Mouse (Mus musculus) MEL (cell line): Measurements from ENCODE around the gene Pfn4. TPM values are rescaled to one million over a fixed set of nuclear protein-coding genes. Genes with fewer than 3 reads are reported as not detected.

Source experiments
- DNase-seq: peaks from one replicate; pipeline ENCODE4 v3.0.0; 2011; ENCODE audit warnings: low read depth, low spot score
- H3K27ac ChIP-seq: 2 replicates; pipeline ENCODE4 v1.5.1; 2012; ENCODE audit warnings: low read depth, mild to moderate bottlenecking, control low read depth, low read length, moderate library complexity; ENCODE audit not compliant: control insufficient read depth
- H3K27me3 ChIP-seq, 2 experiments: fragments of 150-350 bp in 1 of 2; sonication (generic) in 1 of 2; 2 replicates each; pipeline ENCODE4 v1.6.1; 2012; ENCODE audit warnings: low read length in 2 of 2, mild to moderate bottlenecking in 2 of 2, improper control_type of control experiment in 1 of 2, moderate library complexity in 1 of 2; ENCODE audit not compliant: insufficient read depth in 2 of 2, control insufficient read depth in 1 of 2
- H3K36me3 ChIP-seq, 2 experiments: 2 replicates each; pipeline ENCODE4 v1.6.1; 2012 to 2014; ENCODE audit warnings: low read length in 2 of 2, improper control_type of control experiment in 1 of 2, inconsistent platforms in 1 of 2, mild to moderate bottlenecking in 1 of 2; ENCODE audit not compliant: insufficient read depth in 2 of 2, control insufficient read depth in 1 of 2
- H3K4me1 ChIP-seq, 2 experiments: fragments of 150-350 bp in 1 of 2; sonication (generic) in 1 of 2; 2 replicates each; pipeline ENCODE4 v1.6.1; 2012; ENCODE audit warnings: low read length in 2 of 2, improper control_type of control experiment in 1 of 2, mild to moderate bottlenecking in 1 of 2; ENCODE audit not compliant: insufficient read depth in 2 of 2, control insufficient read depth in 1 of 2
- H3K4me3 ChIP-seq, 2 experiments: fragments of 150-350 bp in 1 of 2; sonication (generic) in 1 of 2; 2 replicates each; pipeline ENCODE4 v1.5.1; 2012; ENCODE audit warnings: low read depth in 2 of 2, low read length in 2 of 2, mild to moderate bottlenecking in 2 of 2, moderate library complexity in 2 of 2, control low read depth in 1 of 2, improper control_type of control experiment in 1 of 2; ENCODE audit not compliant: control insufficient read depth in 1 of 2, insufficient read depth in 1 of 2
- H3K79me2 ChIP-seq: 2 replicates; pipeline ENCODE4 v1.6.1; 2012; ENCODE audit warnings: mild to moderate bottlenecking, low read length, moderate library complexity; ENCODE audit not compliant: control insufficient read depth, poor library complexity, insufficient read depth
- H3K9ac ChIP-seq: 2 replicates; pipeline ENCODE4 v1.6.1; 2012; ENCODE audit warnings: low read depth, mild to moderate bottlenecking, control low read depth, low read length, moderate library complexity; ENCODE audit not compliant: control insufficient read depth, poor library complexity, severe bottlenecking
- H3K9me3 ChIP-seq: fragments of 150-350 bp; sonication (generic); replicated peaks from 2 replicates; pipeline ENCODE4 v1.6.1; 2012; ENCODE audit warnings: mild to moderate bottlenecking, low read length, improper control_type of control experiment, moderate library complexity; ENCODE audit not compliant: insufficient read depth
- BHLHE40 ChIP-seq: IDR thresholded peaks from 2 replicates; pipeline ENCODE4 v1.6.1; 2012; ENCODE audit warnings: low read depth, mild to moderate bottlenecking, inconsistent platforms, low read length, improper control_type of control experiment, borderline replicate concordance
- CHD1 ChIP-seq: IDR thresholded peaks from 2 replicates; pipeline ENCODE4 v1.6.1; 2012; ENCODE audit warnings: low read depth, mild to moderate bottlenecking, inconsistent platforms, low read length, improper control_type of control experiment
- CHD2 ChIP-seq: IDR thresholded peaks from 2 replicates; pipeline ENCODE4 v1.6.1; 2011; ENCODE audit warnings: low read length, improper control_type of control experiment
- E2F4 ChIP-seq: IDR thresholded peaks from 2 replicates; pipeline ENCODE4 v1.6.1; 2011; ENCODE audit warnings: low read depth, low read length, improper control_type of control experiment, borderline replicate concordance
- EP300 ChIP-seq, 2 experiments: IDR thresholded peaks; 2 replicates each; pipeline ENCODE4 v1.6.1; 2011; ENCODE audit warnings: improper control_type of control experiment in 2 of 2, low read length in 2 of 2, low read depth in 1 of 2, mild to moderate bottlenecking in 1 of 2
- GABPA ChIP-seq: IDR thresholded peaks from 2 replicates; pipeline ENCODE4 v1.6.1; 2012; ENCODE audit warnings: low read depth, mild to moderate bottlenecking, inconsistent platforms, low read length, improper control_type of control experiment, moderate library complexity
- GATA1 ChIP-seq: IDR thresholded peaks from 2 replicates; pipeline ENCODE4 v1.6.1; 2011; ENCODE audit warnings: low read depth, low read length, improper control_type of control experiment
- HCFC1 ChIP-seq: IDR thresholded peaks from 2 replicates; pipeline ENCODE4 v1.6.1; 2012; ENCODE audit warnings: low read depth, mild to moderate bottlenecking, inconsistent platforms, low read length, improper control_type of control experiment, moderate library complexity
- JUND ChIP-seq: IDR thresholded peaks from 2 replicates; pipeline ENCODE4 v1.6.1; 2011; ENCODE audit warnings: low read depth, mild to moderate bottlenecking, improper control_type of control experiment, low read length
- MAFK ChIP-seq: IDR thresholded peaks from 2 replicates; pipeline ENCODE4 v1.6.1; 2011; ENCODE audit warnings: low read depth, mild to moderate bottlenecking, low read length, improper control_type of control experiment, borderline replicate concordance
- MAX ChIP-seq: IDR thresholded peaks from 2 replicates; pipeline ENCODE4 v1.6.1; 2011; ENCODE audit warnings: low read length, improper control_type of control experiment
- MAZ ChIP-seq: IDR thresholded peaks from 2 replicates; pipeline ENCODE4 v1.6.1; 2012; ENCODE audit warnings: low read depth, mild to moderate bottlenecking, inconsistent platforms, low read length, improper control_type of control experiment
- MEF2A ChIP-seq: IDR thresholded peaks from 2 replicates; pipeline ENCODE4 v1.6.1; 2014; ENCODE audit warnings: low read depth, mild to moderate bottlenecking, inconsistent platforms, low read length, improper control_type of control experiment; ENCODE audit not compliant: poor library complexity, insufficient replicate concordance, severe bottlenecking; ENCODE audit errors: extremely low read depth
- MYB ChIP-seq: IDR thresholded peaks from 2 replicates; pipeline ENCODE4 v1.6.1; 2011; ENCODE audit warnings: mild to moderate bottlenecking, low read depth, low read length, improper control_type of control experiment
- NELFE ChIP-seq: IDR thresholded peaks from 2 replicates; pipeline ENCODE4 v1.6.1; 2011; ENCODE audit warnings: low read depth, low read length, improper control_type of control experiment
- NRF1 ChIP-seq: IDR thresholded peaks from 2 replicates; pipeline ENCODE4 v1.6.1; 2014; ENCODE audit warnings: low read depth, mild to moderate bottlenecking, inconsistent platforms, low read length, improper control_type of control experiment, moderate library complexity; ENCODE audit not compliant: poor library complexity, insufficient read depth, severe bottlenecking
- POLR2A ChIP-seq, 2 experiments: IDR thresholded peaks; 2 replicates each; pipeline ENCODE4 v1.6.1; 2011 to 2012; ENCODE audit warnings: low read length in 2 of 2, mild to moderate bottlenecking in 2 of 2, control low read depth in 1 of 2, improper control_type of control experiment in 1 of 2, low read depth in 1 of 2, moderate library complexity in 1 of 2; ENCODE audit not compliant: control insufficient read depth in 1 of 2, insufficient read depth in 1 of 2, poor library complexity in 1 of 2
- RAD21 ChIP-seq: IDR thresholded peaks from 2 replicates; pipeline ENCODE4 v1.6.1; 2011; ENCODE audit warnings: mild to moderate bottlenecking, low read depth, low read length, improper control_type of control experiment
- SIN3A ChIP-seq: IDR thresholded peaks from 2 replicates; pipeline ENCODE4 v1.6.1; 2012; ENCODE audit warnings: low read length, improper control_type of control experiment, inconsistent platforms
- SMC3 ChIP-seq: IDR thresholded peaks from 2 replicates; pipeline ENCODE4 v1.6.1; 2011; ENCODE audit warnings: low read depth, low read length, improper control_type of control experiment
- TBP ChIP-seq: IDR thresholded peaks from 2 replicates; pipeline ENCODE4 v1.8.0; 2011; ENCODE audit warnings: low read depth, low read length, improper control_type of control experiment
- TCF12 ChIP-seq: IDR thresholded peaks from 2 replicates; pipeline ENCODE4 v1.6.1; 2014; ENCODE audit warnings: low read depth, mild to moderate bottlenecking, inconsistent platforms, low read length, improper control_type of control experiment, moderate library complexity
- USF2 ChIP-seq, 2 experiments: IDR thresholded peaks; 2 replicates each; pipeline ENCODE4 v1.6.1; 2011 to 2012; ENCODE audit warnings: improper control_type of control experiment in 2 of 2, low read length in 2 of 2, borderline replicate concordance in 1 of 2, inconsistent platforms in 1 of 2, low read depth in 1 of 2, mild to moderate bottlenecking in 1 of 2; ENCODE audit not compliant: insufficient read depth in 1 of 2
- ZMIZ1 ChIP-seq: IDR thresholded peaks from 2 replicates; pipeline ENCODE4 v1.6.1; 2012; ENCODE audit warnings: low read depth, mild to moderate bottlenecking, inconsistent platforms, low read length, improper control_type of control experiment, moderate library complexity
- ZNF384 ChIP-seq: IDR thresholded peaks from 2 replicates; pipeline ENCODE4 v1.6.1; 2012; ENCODE audit warnings: low read depth, mild to moderate bottlenecking, inconsistent platforms, low read length, improper control_type of control experiment
- polyA plus RNA-seq, 2 experiments: library from polyadenylated mRNA; stranded (reverse) in 1 of 2; unstranded in 1 of 2; fragments of >175 nt in 1 of 2; fragments of >200 nt in 1 of 2; gene quantifications; 2 replicates each; pipeline versions ENCODE4 v1.2.1 to v1.2.4; 2012; ENCODE audit warnings: low replicate concordance in 2 of 2, low read depth in 1 of 2; ENCODE audit not compliant: insufficient read length in 2 of 2, insufficient read depth in 1 of 2, missing spikeins in 1 of 2
- total RNA-seq: library from RNA; depleted of rRNA; stranded (reverse); fragments of 300-350 nt; gene quantifications from 2 replicates; pipeline ENCODE4 v1.2.3, GENCODE M21; 2012

Gene Pfn4
- total and polyA plus RNA-seq, 3 experiments: 0.19 to 0.70 TPM; not detected in 1

GRCm38 (mm10) chr12:4731629-4732028 lies 37.2 kb upstream of the Pfn4 start:
- DNase-seq: no peak
- Histone ChIP-seq H3K9me3 (no peaks in the 10 kb centered on the region), H3K4me3 (no peak overlapping the region), H3K27ac (no peak overlapping the region), H3K36me3 (peaks cover 0 to 1% of the 10 kb centered on the region in 2 experiments; a peak in 1 of 4 replicates), H3K9ac (no peak overlapping the region), H3K79me2 (no peaks in the 10 kb centered on the region), H3K4me1 (no peaks in the 10 kb centered on the region), H3K27me3 (no peaks in the 10 kb centered on the region)
- no peak for TF ChIP-seq MAFK
- no peak for TF ChIP-seq GATA1
- no peak for TF ChIP-seq E2F4
- no peak for TF ChIP-seq TCF12

GRCm38 (mm10) chr12:4732332-4732731 lies 36.5 kb upstream of the Pfn4 start:
- Histone ChIP-seq H3K79me2 (no peaks in the 10 kb centered on the region), H3K4me3 (no peak overlapping the region), H3K9ac (no peak overlapping the region), H3K9me3 (no peaks in the 10 kb centered on the region), H3K4me1 (no peaks in the 10 kb centered on the region), H3K36me3 (peaks cover 0 to under 1% of the 10 kb centered on the region in 2 experiments; a peak in 1 of 4 replicates), H3K27ac (no peak overlapping the region), H3K27me3 (no peaks in the 10 kb centered on the region)
- no peak for DNase-seq
- TF ChIP-seq SIN3A (no peak), E2F4 (no peak), SMC3 (no peak), JUND (no peak)

- no peak within 1 kb of the TSS for H3K27ac ChIP-seq
- DNase-seq: no peak
- no peak within 1 kb of the TSS for H3K9ac ChIP-seq
- H3K4me1 ChIP-seq: no peaks in the 10 kb centered on the region
- no peaks in the 10 kb centered on the region for H3K79me2 ChIP-seq
- no peaks in the 10 kb centered on the region for H3K36me3 ChIP-seq
- H3K9me3 ChIP-seq: no peaks in the 10 kb centered on the region
- TF ChIP-seq POLR2A (IDR thresholded peaks at IDR 0.05; ENCODE audit: control insufficient read depth in 1 of 2, insufficient read depth in 1 of 2, low read depth in 1 of 2, low read length in 2 of 2, poor library complexity in 1 of 2): no peak
- TF ChIP-seq MAZ: no peak
- no peak for TF ChIP-seq CHD2
- TF ChIP-seq ZMIZ1: no peak
- no peak for TF ChIP-seq BHLHE40
- TF ChIP-seq RAD21: no peak
- no peak for TF ChIP-seq MEF2A
- no peak for TF ChIP-seq HCFC1
- no peak for TF ChIP-seq MYB
- TF ChIP-seq NELFE: no peak
- TF ChIP-seq CHD1: no peak
- no peak for TF ChIP-seq MAX
- no peak for TF ChIP-seq NRF1
- no peak for TF ChIP-seq ZNF384
- no peak for TF ChIP-seq USF2 (IDR thresholded peaks at IDR 0.05; ENCODE audit: borderline replicate concordance in 1 of 2, insufficient read depth in 1 of 2, low read depth in 1 of 2, low read length in 2 of 2)
- TF ChIP-seq TBP: no peak
- TF ChIP-seq JUND: no peak
- TF ChIP-seq GABPA: no peak
- no peak for TF ChIP-seq EP300 (IDR thresholded peaks at IDR 0.05; ENCODE audit: low read depth in 1 of 2, low read length in 2 of 2)
- H3K4me3 ChIP-seq: no peak within 1 kb of the TSS
- no peaks in the 10 kb centered on the region for H3K27me3 ChIP-seq
These were observed 30.7 kb upstream of the Pfn4 start, which contains the start of gene Fam228a for GRCm38 (mm10) chr12:4738031-4738576. Gene Fam228a (minus strand): TSS chr12:4738430.
